Mouse (Mus musculus) heart, adult 2 months (tissue): ENCODE results near the gene Cdc26.

ENCODE experiments used
- CTCF ChIP-seq: fragments of 200-600 bp; IDR thresholded peaks from 2 replicates; pipeline ENCODE4 v1.8.1; 2022; ENCODE audit warnings: antibody characterized with exemption, mild to moderate bottlenecking, moderate library complexity
- EP300 ChIP-seq: fragments of 200-500 bp; IDR thresholded peaks from 2 replicates; pipeline ENCODE4 v1.6.1; 2011; ENCODE audit warnings: low read depth, low read length, control low read depth; ENCODE audit not compliant: insufficient read depth
- POLR2A ChIP-seq: fragments of 200-500 bp; IDR thresholded peaks from 2 replicates; pipeline ENCODE4 v1.6.1; 2011; ENCODE audit warnings: mild to moderate bottlenecking, low read depth, low read length, control low read depth; ENCODE audit not compliant: insufficient read depth

GRCm38 (mm10) chr4:62366291-62366690 is 42.2 kb downstream of the Cdc26 start:
- TF ChIP-seq CTCF (no peak), POLR2A (no peak), EP300 (no peak)
